Mouse (Mus musculus) spleen, adult 2 months (tissue): Measurements from ENCODE around the gene Osm. TPM values are rescaled to one million over a fixed set of nuclear protein-coding genes. Genes with fewer than 3 reads are reported as not detected.

Experiments
- DNase-seq, 2 experiments: peaks; one replicate each; pipeline versions ENCODE4 v3.0.0 to v3.0.0-alpha.2; 2012 to 2021; ENCODE audit warnings: low spot score in 2 of 2, low read depth in 1 of 2
- H3K27ac ChIP-seq: fragments of 200-500 bp; 2 replicates; pipeline ENCODE4 v1.5.1; 2012; ENCODE audit warnings: low read length, inconsistent platforms; ENCODE audit not compliant: insufficient read depth
- H3K27me3 ChIP-seq: fragments of 200-500 bp; 2 replicates; pipeline ENCODE4 v1.6.1; 2012; ENCODE audit warnings: mild to moderate bottlenecking, moderate library complexity, low read length, inconsistent platforms; ENCODE audit not compliant: control insufficient read depth, insufficient read depth
- H3K36me3 ChIP-seq: fragments of 200-500 bp; 2 replicates; pipeline ENCODE4 v1.6.1; 2012; ENCODE audit warnings: mild to moderate bottlenecking, low read length, inconsistent platforms; ENCODE audit not compliant: control insufficient read depth, insufficient read depth
- H3K4me1 ChIP-seq: fragments of 200-500 bp; 2 replicates; pipeline ENCODE4 v1.6.1; 2011; ENCODE audit warnings: inconsistent platforms; ENCODE audit not compliant: control insufficient read depth, insufficient read depth, insufficient read length
- H3K4me3 ChIP-seq: fragments of 200-500 bp; 2 replicates; pipeline ENCODE4 v1.5.1; 2011; ENCODE audit warnings: mild to moderate bottlenecking, inconsistent platforms; ENCODE audit not compliant: insufficient read depth, insufficient read length; ENCODE audit errors: extremely low read depth
- CTCF ChIP-seq: fragments of 200-500 bp; IDR thresholded peaks from 2 replicates; pipeline ENCODE4 v1.5.1; 2011; ENCODE audit warnings: mild to moderate bottlenecking, inconsistent platforms; ENCODE audit not compliant: insufficient read depth, insufficient read length, insufficient replicate concordance; ENCODE audit errors: extremely low read depth
- POLR2A ChIP-seq: fragments of 200-500 bp; IDR thresholded peaks from 2 replicates; pipeline ENCODE4 v1.6.1; 2011; ENCODE audit warnings: low read depth, low read length, inconsistent platforms
- WGBS: fragments of 180-500 bp; shearing (Covaris S2); methylation state at CpG from one replicate; pipeline ENCODE4 v1.1.7; 2018; 5-methylcytosine and 5-hydroxymethylcytosine counted together
- polyA plus RNA-seq: library from polyadenylated mRNA; depleted of rRNA; stranded (reverse); fragments of >200 nt; gene quantifications from 2 replicates; pipeline ENCODE4 v1.2.3, GENCODE M21; 2012

Gene Osm
- polyA plus RNA-seq, 1 experiment: 3.3 TPM

GRCm38 (mm10) chr11:4247201-4247959, 11.2 kb downstream of the Osm start:
- H3K4me1 ChIP-seq: peaks cover 16% of the 10 kb centered on the region; the same call in 1 of the 2 replicates
- peak overlapping the region; percentile 21 for H3K27ac ChIP-seq
- no peak for DNase-seq
- H3K4me3 ChIP-seq: no peak overlapping the region
- no peaks in the 10 kb centered on the region for H3K27me3 ChIP-seq
- TF ChIP-seq CTCF (no peak), POLR2A (no peak)
- H3K36me3 ChIP-seq: no peaks in the 10 kb centered on the region
- WGBS: 65% methylated on average over 14 of the region's 14 CpGs

DNA sequence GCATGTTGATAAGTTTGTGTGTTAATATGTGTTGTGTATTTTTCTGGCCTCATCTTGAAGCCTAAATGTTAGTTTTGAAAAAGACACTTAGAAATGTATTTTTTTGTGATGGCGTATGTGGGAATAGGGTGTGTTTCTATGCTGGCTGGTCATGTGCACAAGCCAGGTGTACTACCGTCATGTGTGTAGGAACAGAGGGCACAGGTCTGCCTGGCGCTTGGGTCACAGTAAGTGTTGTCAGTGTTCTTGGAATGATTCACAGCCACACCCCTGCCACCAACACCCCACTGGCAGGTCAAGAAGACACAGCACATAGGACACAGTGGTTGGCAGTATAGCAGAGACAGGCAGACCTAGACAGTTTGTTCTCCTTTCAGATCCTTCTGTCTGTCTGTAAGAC, 12.9 kb downstream of the Osm start:
- no peak overlapping the region for H3K27ac ChIP-seq
- TF ChIP-seq CTCF (no peak), POLR2A (no peak)
- 68% methylated on average over 3 of the region's 3 CpGs for WGBS
- no peaks in the 10 kb centered on the region for H3K36me3 ChIP-seq
- H3K27me3 ChIP-seq: no peaks in the 10 kb centered on the region
- DNase-seq: no peak
- H3K4me1 ChIP-seq: peaks cover 16% of the 10 kb centered on the region; the same call in 1 of the 2 replicates
- H3K4me3 ChIP-seq: no peak overlapping the region

DNA sequence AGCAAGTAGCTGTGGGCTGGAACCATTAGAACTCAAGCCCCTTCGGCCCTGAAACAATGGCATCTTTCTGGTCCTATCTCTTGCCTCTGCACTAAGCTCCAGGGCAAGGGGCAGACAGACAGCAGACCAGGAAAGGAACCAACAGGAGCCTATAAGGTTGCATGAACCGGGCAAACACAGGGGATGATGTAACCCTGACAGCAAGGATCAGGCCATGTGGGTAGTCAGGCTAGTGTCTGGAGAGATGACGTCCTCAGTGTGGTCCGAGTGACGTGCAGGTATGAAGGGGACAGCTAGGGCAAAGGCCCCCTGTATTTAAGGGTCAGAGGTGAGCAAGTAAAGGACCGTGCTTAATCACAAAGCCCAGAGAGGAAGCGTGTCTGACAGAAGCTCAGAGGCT, 14.1 kb downstream of the Osm start:
- Histone ChIP-seq H3K36me3 (no peaks in the 10 kb centered on the region), H3K27ac (no peak overlapping the region), H3K27me3 (no peaks in the 10 kb centered on the region), H3K4me1 (peaks cover 16% of the 10 kb centered on the region; the same call in 1 of the 2 replicates), H3K4me3 (no peak overlapping the region)
- DNase-seq: no peak
- 79% methylated on average over 7 of the region's 7 CpGs for WGBS
- TF ChIP-seq CTCF (no peak), POLR2A (no peak)

DNA sequence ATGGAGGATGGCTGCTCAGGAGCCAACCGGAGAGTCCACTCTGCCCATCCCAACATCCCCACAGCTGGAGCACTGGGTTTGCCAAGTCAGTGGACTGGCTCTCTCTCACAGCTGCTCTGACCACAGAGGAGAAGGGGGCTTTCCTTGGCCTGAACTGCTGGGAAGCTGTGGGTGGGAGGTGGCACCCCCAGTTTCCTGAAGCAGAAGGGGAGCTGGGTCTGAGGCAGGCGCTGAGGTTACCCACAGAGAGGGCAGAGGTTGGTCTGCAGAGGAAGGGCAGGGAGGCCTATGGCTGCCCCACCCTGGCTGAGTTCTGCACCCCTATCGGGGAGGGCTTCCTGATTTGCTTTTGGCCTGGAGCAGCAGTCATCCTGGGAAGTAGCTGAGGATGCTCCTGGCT, 15.2 kb downstream of the Osm start:
- no peak overlapping the region for H3K4me3 ChIP-seq

GRCm38 (mm10) chr11:4252886-4253285, 16.7 kb downstream of the Osm start:
- WGBS: 84% methylated on average over 2 of the region's 2 CpGs
- DNase-seq: no peak
- no peaks in the 10 kb centered on the region for H3K27me3 ChIP-seq
- no peak overlapping the region for H3K4me3 ChIP-seq
- H3K27ac ChIP-seq: no peak overlapping the region
- peaks cover 11% of the 10 kb centered on the region; the same call in 1 of the 2 replicates for H3K4me1 ChIP-seq
- H3K36me3 ChIP-seq: no peaks in the 10 kb centered on the region
- TF ChIP-seq CTCF (no peak), POLR2A (no peak)

More for the DNA sequence above, 15.2 kb downstream of the Osm start:
- Histone ChIP-seq H3K27me3 (no peaks in the 10 kb centered on the region), H3K4me1 (peaks cover 16% of the 10 kb centered on the region; the same call in 1 of the 2 replicates), H3K36me3 (no peaks in the 10 kb centered on the region), H3K27ac (no peak overlapping the region)
- no peak for TF ChIP-seq POLR2A
- no peak for TF ChIP-seq CTCF
- 13% methylated on average over 3 of the region's 3 CpGs for WGBS
- DNase-seq: no peak

DNA sequence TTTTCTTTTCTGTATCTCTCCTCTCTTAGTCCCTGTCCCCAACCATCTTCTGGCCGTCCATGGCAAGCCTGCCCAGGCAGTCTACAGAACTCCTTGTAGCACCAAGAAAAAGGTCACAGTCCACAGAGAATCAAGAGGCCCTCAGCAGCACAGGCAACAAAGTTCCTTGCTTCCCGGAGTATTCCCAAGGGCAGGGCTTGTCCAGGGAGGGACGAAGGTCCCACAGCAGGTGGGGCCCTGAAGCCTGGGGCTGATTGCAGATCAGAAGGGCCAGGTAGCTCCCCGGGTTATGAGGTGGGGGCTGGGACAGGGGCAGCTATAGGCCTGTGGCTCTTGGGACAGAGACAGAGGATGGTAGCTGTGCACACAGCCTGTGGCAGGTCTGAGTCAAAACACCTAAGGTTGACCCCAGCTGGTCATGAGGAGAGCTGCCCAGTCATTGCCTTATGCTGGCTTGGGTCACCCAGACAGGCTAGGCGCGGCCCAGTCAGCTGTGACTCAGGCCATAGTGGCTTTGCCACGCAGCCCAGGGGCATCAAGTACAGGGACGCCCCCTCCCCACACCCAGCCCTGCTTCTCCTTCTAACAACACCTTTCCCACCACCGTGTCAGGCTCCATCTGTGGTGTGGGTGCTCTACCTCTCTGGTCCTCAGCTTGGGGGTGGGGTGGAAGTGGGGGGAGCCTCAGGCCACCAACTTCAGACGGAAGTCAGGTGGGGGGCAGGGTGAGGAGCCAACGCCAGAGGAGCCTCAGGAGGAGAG, 20.8 kb downstream of the Osm start, which contains the start of gene Lif:
Gene Lif (plus strand): TSS at position 712 of the 762 bp plus-strand sequence.
- WGBS: 76% methylated on average over 11 of the region's 11 CpGs
- Histone ChIP-seq H3K4me3 (no peak within 1 kb of the TSS), H3K4me1 (peaks cover 13% of the 10 kb centered on the region; the same call in 1 of the 2 replicates), H3K27me3 (no peaks in the 10 kb centered on the region), H3K36me3 (no peaks in the 10 kb centered on the region), H3K27ac (no peak within 1 kb of the TSS)
- DNase-seq: no peak
- TF ChIP-seq CTCF (no peak), POLR2A (no peak)

- Histone ChIP-seq H3K4me3 (no peak overlapping the region), H3K36me3 (no peaks in the 10 kb centered on the region), H3K27me3 (no peaks in the 10 kb centered on the region), H3K4me1 (peaks cover 13% of the 10 kb centered on the region; the same call in 1 of the 2 replicates), H3K27ac (no peak overlapping the region)
- TF ChIP-seq CTCF (no peak), POLR2A (no peak)
- 71% methylated on average over 5 of the region's 5 CpGs for WGBS
- DNase-seq: no peak
Measured at GRCm38 (mm10) chr11:4257756-4258155, 21.5 kb downstream of the Osm start.
